Mouse (Mus musculus): Measurements from ENCODE around the gene 5330417C22Rik. TPM values are rescaled to one million over a fixed set of nuclear protein-coding genes. Genes with fewer than 3 reads are reported as not detected.

5330417C22Rik gene
- polyA plus RNA-seq, 1 experiment from 2014 or later, result 0.17 TPM

DNA sequence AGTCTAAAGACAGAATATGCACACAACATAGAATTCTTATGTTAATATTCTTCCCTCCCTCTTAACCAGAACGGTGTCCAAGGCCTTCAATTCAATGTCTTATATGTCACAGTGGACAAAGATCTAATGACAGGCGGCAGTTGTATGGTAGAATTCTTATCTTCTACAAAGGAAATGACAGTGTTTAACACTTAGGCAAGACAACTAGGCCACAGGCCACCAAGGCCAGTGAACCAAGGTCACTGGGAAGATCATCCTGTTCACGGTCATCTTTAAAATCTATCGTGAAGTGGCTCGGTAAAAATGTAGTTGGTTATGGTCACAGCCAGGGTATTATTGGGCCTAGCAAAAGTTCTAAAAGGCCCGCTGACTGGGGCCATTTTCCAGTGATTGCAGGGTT, 2.4 kb downstream of the 5330417C22Rik start, which contains the start of gene 1700013F07Rik:
Gene 1700013F07Rik (plus strand): TSS at position 200 of the 400 bp plus-strand sequence.
- in situ Hi-C loops (cut with MboI; ENCODE audit: low pct_unique_long_range_greater_than_20kb), result no loop called here
- no peaks in the 10 kb centered on the region for H3K27me3 ChIP-seq
- DNase-seq (ENCODE audit: low read depth, low spot score) (no peak), ATAC-seq (no peak)
- ChIA-PET POLR2A (no interaction called here), CTCF (interaction anchor here (0.8 to 1.5 kb wide), 5 partner anchors 16 to 77 kb away, joined by 3 to 5 read pairs (median 3); no protein-coding TSS in a partner anchor)
- no peak for TF ChIP-seq CTCF (IDR thresholded peaks at IDR 0.05)

DNA sequence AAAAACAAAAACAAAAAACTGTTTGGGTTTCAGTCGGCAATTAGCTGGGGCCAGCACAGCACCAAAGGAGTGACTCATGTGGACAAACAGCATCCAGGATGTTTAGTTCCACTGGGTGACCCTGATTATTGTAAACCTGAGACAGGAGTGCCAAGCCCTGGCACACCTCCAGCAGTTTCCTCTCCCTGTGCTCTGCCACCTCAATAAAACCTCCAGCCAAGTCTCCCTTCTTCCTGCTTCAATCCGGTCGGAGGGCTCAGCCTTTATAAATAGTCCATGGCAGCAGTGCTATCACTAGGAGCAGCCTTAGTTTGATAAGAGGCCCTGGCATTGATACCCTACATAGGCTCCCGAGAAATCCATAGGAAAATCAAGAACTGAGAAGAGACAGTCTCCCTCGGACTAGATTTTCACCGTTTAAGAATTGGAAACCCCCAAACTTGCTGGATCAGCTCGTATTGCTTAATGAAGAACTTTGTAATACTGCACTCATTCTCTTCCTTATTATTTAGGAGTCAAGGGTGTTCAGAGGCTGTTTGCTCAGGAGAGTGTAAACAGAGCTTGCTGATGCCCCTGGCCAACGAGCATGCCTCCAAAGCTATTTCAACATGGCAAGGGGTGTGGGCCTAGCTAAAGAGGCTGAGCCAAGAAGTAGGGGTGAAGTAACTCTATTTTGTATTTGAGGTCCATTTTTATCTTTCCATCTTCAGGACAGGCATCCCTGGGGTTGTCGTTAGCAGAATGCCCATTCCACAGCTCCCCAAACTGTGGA, 3.0 kb downstream of the 5330417C22Rik start:
- H3K27me3 ChIP-seq, result no peaks in the 10 kb centered on the region
- POLR2A ChIA-PET, result interaction anchor here (0.6 kb wide), 1 partner anchor 60 kb away, joined by 3 read pairs; no protein-coding TSS in a partner anchor
- in situ Hi-C loops (cut with MboI; ENCODE audit: low pct_unique_long_range_greater_than_20kb), result no loop called here
- peak; percentile 38 for ATAC-seq
- peak; percentile 92 for DNase-seq (ENCODE audit: low read depth, low spot score)
- CTCF ChIA-PET, result interaction anchor here (0.8 to 1.5 kb wide), 6 partner anchors 16 to 146 kb away, joined by 3 to 5 read pairs (median 4); no protein-coding TSS in a partner anchor
- no peak for TF ChIP-seq CTCF (IDR thresholded peaks at IDR 0.05)

DNA sequence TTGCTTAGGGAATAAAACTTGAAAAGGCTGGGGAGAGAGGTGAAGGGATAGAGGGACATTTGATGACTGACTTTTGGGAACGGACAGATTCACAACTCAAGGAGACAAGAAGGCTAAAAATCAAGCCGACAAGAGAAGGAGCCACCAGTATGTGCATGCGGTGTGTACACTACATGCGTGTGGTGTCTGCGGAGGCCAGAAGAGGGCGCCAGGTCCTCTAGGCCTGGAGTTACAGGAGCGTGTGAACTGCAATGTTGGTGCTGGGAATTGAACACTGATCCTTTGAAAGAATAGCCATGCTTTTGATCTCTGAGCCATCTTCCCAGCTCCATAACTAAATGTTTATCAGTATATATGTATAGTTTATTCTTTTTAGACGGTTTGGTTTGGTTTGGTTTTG, 7.8 kb downstream of the 5330417C22Rik start:
- DNase-seq (ENCODE audit: low read depth, low spot score) (no peak), ATAC-seq (no peak)
- TF ChIP-seq CTCF (IDR thresholded peaks at IDR 0.05), result peak; percentile 14
- CTCF ChIA-PET, result interaction anchor here (1.3 to 2.2 kb wide), 2 partner anchors 10 to 34 kb away, joined by 3 to 8 read pairs; partner anchors contain the start of gene Tmem167b
- H3K27me3 ChIP-seq, result no peaks in the 10 kb centered on the region
- POLR2A ChIA-PET, result no interaction called here
- in situ Hi-C loops (cut with MboI; ENCODE audit: low pct_unique_long_range_greater_than_20kb), result no loop called here

DNA sequence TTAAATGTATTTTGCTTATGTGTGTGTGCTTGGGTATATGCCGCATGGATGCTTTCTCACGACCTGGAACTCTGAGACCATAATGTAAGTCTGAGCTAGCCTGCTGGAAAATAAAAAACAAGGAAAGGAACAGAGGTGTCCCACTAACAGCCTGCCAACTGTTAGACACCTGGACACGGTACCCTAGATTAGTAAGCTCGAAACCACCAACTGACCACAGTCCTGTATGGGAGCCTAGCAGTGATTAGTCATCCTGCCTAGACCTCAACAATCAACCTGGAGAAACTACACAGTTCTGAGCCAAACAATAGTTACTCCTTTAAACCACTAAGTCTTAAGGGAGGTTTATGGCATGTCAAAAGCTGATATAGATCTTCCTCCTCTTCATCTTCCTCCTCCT, 12.9 kb downstream of the 5330417C22Rik start:
- ATAC-seq, result no peak
- in situ Hi-C loops (cut with MboI; ENCODE audit: low pct_unique_long_range_greater_than_20kb), result no loop called here
- TF ChIP-seq CTCF (IDR thresholded peaks at IDR 0.05), result no peak

DNA sequence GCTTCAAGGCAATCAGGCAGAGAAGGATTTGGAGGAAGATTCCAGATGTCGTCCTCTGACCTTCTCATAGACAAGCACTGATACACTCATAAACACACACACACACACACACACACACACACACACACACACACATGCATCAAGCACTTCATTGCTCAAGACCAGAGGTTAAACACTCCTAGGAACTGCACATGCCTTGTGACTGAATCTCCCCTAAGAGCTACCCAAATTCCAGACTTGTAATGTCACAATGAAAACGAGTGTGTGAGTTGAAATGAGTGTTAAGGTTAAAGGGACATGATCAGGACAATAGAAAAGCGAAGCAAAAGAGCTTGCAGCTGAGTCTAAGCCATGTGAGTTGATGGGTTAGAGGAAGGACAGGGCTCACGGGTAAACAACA, 18.1 kb downstream of the 5330417C22Rik start:
- POLR2A ChIA-PET, result interaction anchor here (0.5 to 0.6 kb wide), 2 partner anchors 9 to 41 kb away, joined by 4 to 12 read pairs; no protein-coding TSS in a partner anchor
- CTCF ChIA-PET, result interaction anchor here (1.0 to 2.9 kb wide), 4 partner anchors 9 to 41 kb away, joined by 3 to 12 read pairs (median 6); no protein-coding TSS in a partner anchor
- DNase-seq (ENCODE audit: low read depth, low spot score) (no peak), ATAC-seq (no peak)
- H3K27me3 ChIP-seq, result no peaks in the 10 kb centered on the region
- no peak for TF ChIP-seq CTCF (IDR thresholded peaks at IDR 0.05)
- in situ Hi-C loops (cut with MboI; ENCODE audit: low pct_unique_long_range_greater_than_20kb), result no loop called here

More for the DNA sequence above, 12.9 kb downstream of the 5330417C22Rik start:
- no peak for DNase-seq (ENCODE audit: low read depth, low spot score)
- POLR2A ChIA-PET, result interaction anchor here (0.8 kb wide), 1 partner anchor 27 kb away, joined by 3 read pairs; no protein-coding TSS in a partner anchor
- CTCF ChIA-PET, result interaction anchor here (1.1 to 1.2 kb wide), 3 partner anchors 14 to 41 kb away, joined by 3 to 4 read pairs (median 4); no protein-coding TSS in a partner anchor
- H3K27me3 ChIP-seq, result no peaks in the 10 kb centered on the region

DNA sequence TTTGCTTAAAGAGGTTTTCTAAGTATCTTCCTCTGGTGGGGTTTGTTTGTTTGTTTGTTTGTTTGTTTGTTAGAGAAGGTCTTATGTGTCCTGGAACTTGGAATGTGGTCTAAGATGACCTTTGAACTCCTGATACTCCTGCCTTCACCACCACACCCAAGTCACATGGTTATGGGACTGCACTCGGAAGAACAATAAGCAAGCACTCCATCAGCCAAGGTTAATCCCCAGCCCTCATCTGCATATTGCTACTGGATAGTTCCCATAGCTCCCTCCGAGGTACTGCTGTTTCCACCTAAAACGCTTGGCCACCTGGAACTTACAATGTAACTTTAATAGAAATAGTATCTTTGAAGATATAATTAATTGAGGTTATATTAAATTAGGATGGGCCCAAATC, 22.9 kb downstream of the 5330417C22Rik start:
- no peak for TF ChIP-seq CTCF (IDR thresholded peaks at IDR 0.05)
- in situ Hi-C loops (cut with MboI; ENCODE audit: low pct_unique_long_range_greater_than_20kb), result no loop called here
- ChIA-PET CTCF (interaction anchor here (0.7 to 2.7 kb wide), 3 partner anchors 18 to 24 kb away, joined by 3 to 9 read pairs (median 3); partner anchors contain the start of gene 5330417C22Rik), POLR2A (no interaction called here)
- ATAC-seq (no peak), DNase-seq (ENCODE audit: low read depth, low spot score) (no peak)
- no peaks in the 10 kb centered on the region for H3K27me3 ChIP-seq

DNA sequence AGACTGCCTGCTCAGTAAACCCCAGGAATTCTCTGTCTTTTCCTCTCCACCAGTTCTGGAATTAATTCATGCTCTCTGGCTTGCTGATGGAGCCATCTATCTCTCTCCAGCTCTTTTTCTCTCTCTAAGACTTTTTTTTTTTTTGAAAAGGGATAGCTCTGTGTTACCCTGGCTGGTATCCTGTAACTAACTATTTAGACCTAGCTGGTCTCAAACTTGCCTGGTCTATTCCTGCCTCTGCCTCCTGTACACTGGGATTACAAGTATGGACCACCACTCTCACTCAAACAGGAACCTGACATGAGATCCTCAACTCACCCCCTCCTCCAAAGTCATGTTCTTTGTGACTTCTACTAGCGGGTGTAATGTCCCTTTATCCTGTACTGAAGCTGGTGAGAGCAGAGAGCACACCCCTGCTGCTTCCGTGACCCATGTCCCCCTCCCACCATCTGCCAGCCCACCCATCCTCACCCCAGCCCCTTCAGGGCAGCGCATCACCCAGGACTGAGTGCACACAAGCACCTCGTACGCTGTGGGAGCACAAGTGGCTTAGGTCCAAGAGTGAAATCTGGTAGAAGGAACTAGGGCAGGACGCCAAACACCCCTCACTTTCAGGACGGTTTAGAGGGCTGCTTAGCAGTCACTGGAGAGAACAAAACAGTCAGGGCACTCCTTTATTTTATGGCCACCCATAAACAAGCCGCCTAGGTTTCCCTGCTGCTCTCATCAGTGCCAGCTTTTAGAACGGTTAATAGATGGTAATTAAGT, 25.4 kb downstream of the 5330417C22Rik start:
- ATAC-seq, result no peak

DNA sequence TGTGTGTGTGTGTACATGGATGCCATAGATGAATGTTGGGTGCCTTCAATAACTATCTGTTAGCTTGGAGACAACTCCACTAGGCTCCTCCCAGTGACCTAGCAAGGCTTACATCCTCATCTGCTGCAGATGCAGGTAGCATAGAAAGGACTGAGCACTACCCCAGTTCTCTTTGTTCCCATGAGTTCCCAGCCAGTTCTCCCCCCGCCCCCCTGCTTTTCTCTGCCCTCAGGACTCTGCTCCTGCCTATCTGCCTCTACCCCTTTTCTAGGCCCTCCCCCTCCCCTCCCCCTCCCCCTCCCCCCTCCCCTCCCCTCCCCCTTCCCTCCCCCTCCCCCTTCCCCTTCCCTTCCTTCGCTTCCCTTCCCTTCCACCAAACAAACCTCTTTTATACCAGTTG, 26.2 kb downstream of the 5330417C22Rik start:
- DNase-seq (ENCODE audit: low read depth, low spot score) (no peak), ATAC-seq (no peak)
- ChIA-PET CTCF (interaction anchor here (2.2 kb wide), 1 partner anchor 8 kb away, joined by 12 read pairs; no protein-coding TSS in a partner anchor), POLR2A (interaction anchor here (0.7 to 1.1 kb wide), 2 partner anchors 10 to 16 kb away, joined by 6 to 12 read pairs; no protein-coding TSS in a partner anchor)
- no peaks in the 10 kb centered on the region for H3K27me3 ChIP-seq
- in situ Hi-C loops (cut with MboI; ENCODE audit: low pct_unique_long_range_greater_than_20kb), result no loop called here
- no peak for TF ChIP-seq CTCF (IDR thresholded peaks at IDR 0.05)

More for the DNA sequence above, 25.4 kb downstream of the 5330417C22Rik start:
- TF ChIP-seq CTCF (IDR thresholded peaks at IDR 0.05), result no peak
- POLR2A ChIA-PET, result interaction anchor here (0.7 kb wide), 1 partner anchor 15 kb away, joined by 12 read pairs; no protein-coding TSS in a partner anchor
- CTCF ChIA-PET, result interaction anchor here (1.1 kb wide), 1 partner anchor 31 kb away, joined by 3 read pairs; no protein-coding TSS in a partner anchor
- no peak for DNase-seq (ENCODE audit: low read depth, low spot score)
- in situ Hi-C loops (cut with MboI; ENCODE audit: low pct_unique_long_range_greater_than_20kb), result no loop called here
- no peaks in the 10 kb centered on the region for H3K27me3 ChIP-seq

DNA sequence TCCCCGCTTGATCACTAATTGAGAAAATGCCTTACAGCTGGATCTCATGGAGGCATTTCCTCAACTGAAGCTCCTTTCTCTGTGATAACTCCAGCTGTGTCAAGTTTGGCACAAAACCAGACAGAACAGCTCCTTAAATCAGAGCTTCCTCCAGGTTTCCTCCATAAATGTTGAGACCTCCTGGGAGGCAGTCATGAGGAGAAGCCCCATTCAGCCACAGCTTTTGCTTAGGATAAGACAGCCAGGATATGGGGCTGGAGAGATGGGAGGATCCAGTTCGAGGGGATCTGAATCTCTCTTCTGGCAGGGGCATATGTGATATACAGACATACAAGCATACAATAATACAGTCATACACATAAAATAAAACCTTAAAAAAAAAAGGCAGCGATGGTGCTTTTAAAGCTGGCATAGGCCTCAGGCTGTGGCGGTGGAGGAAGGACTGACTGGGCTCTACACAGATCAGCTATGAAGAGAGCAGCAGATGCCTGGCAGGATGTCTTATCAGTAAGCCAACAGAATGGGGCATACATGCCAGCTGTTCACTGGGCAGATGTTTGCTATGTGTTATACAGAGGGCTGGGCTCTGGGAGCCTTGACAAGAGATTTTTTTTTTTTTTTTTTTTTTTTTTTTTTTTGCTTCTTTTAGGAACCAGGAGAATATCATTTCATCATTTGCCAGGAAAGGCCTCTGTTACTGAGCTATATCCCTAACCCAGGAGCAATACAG, 27.4 kb downstream of the 5330417C22Rik start:
- in situ Hi-C loops (cut with MboI; ENCODE audit: low pct_unique_long_range_greater_than_20kb), result no loop called here
- POLR2A ChIA-PET, result interaction anchor here (0.7 to 1.1 kb wide), 3 partner anchors 10 to 39 kb away, joined by 3 to 12 read pairs (median 6); no protein-coding TSS in a partner anchor
- TF ChIP-seq CTCF (IDR thresholded peaks at IDR 0.05), result no peak
- DNase-seq (ENCODE audit: low read depth, low spot score) (no peak), ATAC-seq (no peak)
- H3K27me3 ChIP-seq, result no peaks in the 10 kb centered on the region
- CTCF ChIA-PET, result interaction anchor here (0.6 to 3.2 kb wide), 6 partner anchors 9 to 54 kb away, joined by 3 to 12 read pairs (median 5); partner anchors contain the start of gene 5330417C22Rik
